Mouse (Mus musculus) lung, postnatal 0 days (tissue): ENCODE measurements around the gene Cdc42bpa. TPM values are rescaled to one million over a fixed set of nuclear protein-coding genes. Genes with fewer than 3 reads are reported as not detected.

Source experiments
- ATAC-seq: fragments of 200-750 bp; cut with Nextera tagmentation; 2 replicates; pipeline ENCODE4 v1.8.0; 2017; ENCODE audit warnings: moderate library complexity
- DNase-seq: peaks from one replicate; pipeline ENCODE4 v3.0.0-alpha.2; 2016; ENCODE audit warnings: low spot score
- H3K27ac ChIP-seq: fragments of 300-500 bp; sonication (generic); 2 replicates; pipeline ENCODE4 v1.5.1; 2014; ENCODE audit warnings: antibody characterized with exemption, mild to moderate bottlenecking, low read length, mixed read lengths
- H3K27me3 ChIP-seq: fragments of 300-500 bp; sonication (generic); replicated peaks from 2 replicates; pipeline ENCODE4 v1.6.1; 2014; ENCODE audit warnings: low read length, mixed read lengths; ENCODE audit not compliant: insufficient read depth
- H3K36me3 ChIP-seq: fragments of 300-500 bp; sonication (generic); 2 replicates; pipeline ENCODE4 v1.6.1; 2014; ENCODE audit warnings: low read length, mixed read lengths; ENCODE audit not compliant: insufficient read depth
- H3K4me1 ChIP-seq: fragments of 300-500 bp; sonication (generic); 2 replicates; pipeline ENCODE4 v1.6.1; 2014; ENCODE audit warnings: antibody characterized with exemption, low read depth, low read length, mixed read lengths; ENCODE audit not compliant: insufficient read depth
- H3K4me2 ChIP-seq: fragments of 300-500 bp; sonication (generic); replicated peaks from 2 replicates; pipeline ENCODE4 v1.6.1; 2014; ENCODE audit warnings: low read depth, mild to moderate bottlenecking, low read length, moderate library complexity, mixed read lengths
- H3K4me3 ChIP-seq: fragments of 300-500 bp; sonication (generic); 2 replicates; pipeline ENCODE4 v1.5.1; 2014; ENCODE audit warnings: low read depth, low read length
- H3K9ac ChIP-seq: fragments of 300-500 bp; sonication (generic); replicated peaks from 2 replicates; pipeline ENCODE4 v1.6.1; 2014; ENCODE audit warnings: low read depth, mild to moderate bottlenecking
- H3K9me3 ChIP-seq: fragments of 300-500 bp; sonication (generic); 2 replicates; pipeline ENCODE4 v1.6.1; 2016; ENCODE audit warnings: low read length, mixed read lengths
- CTCF ChIP-seq: IDR thresholded peaks from 2 replicates; pipeline ENCODE4 v1.5.1; 2016; ENCODE audit warnings: antibody characterized with exemption, mild to moderate bottlenecking
- EP300 ChIP-seq: IDR thresholded peaks from 2 replicates; pipeline ENCODE4 v1.6.1; 2016; ENCODE audit warnings: antibody characterized with exemption, mild to moderate bottlenecking, control low read depth
- WGBS: fragments of 180-500 bp; shearing (Covaris S2); extraction: QIAGEN DNeasy Blood & Tissue Kit; methylation state at CpG from one replicate; pipeline ENCODE4 v1.1.7; 2014; 5-methylcytosine and 5-hydroxymethylcytosine counted together
- polyA plus RNA-seq: library from polyadenylated mRNA; unstranded; fragments of >200 nt; fragmentation: Nextera tagmentation; extraction: Ambion mirVana; gene quantifications from 2 replicates; pipeline ENCODE4 v1.2.1, GENCODE M21; 2015

Gene Cdc42bpa
- polyA plus RNA-seq, 1 experiment from 2014 or later = 17.9 TPM

DNA sequence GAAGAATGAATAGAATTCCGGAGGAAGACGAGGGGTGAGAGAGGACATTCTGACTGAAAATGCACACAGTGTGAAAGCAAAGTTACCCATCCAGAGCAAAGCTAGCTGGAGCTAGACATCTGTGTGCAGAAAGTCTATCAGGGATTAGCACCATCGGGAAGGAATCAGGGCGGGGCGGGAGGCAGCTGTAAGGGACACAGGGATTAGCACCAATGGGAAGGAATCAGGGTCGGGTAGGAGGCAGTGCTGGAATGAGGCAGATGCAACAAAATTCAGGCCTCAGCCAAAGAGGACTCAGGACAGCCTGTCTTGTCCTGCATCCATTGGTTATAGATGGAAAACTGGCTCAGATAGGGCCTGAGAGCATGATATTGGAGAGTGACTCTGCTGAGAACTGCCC lies 34.0 kb upstream of the Cdc42bpa start:
- no peak overlapping the region for H3K27ac ChIP-seq
- H3K36me3 ChIP-seq = no peaks in the 10 kb centered on the region
- DNase-seq (no peak), ATAC-seq (no peak)
- no peaks in the 10 kb centered on the region for H3K9me3 ChIP-seq
- H3K4me1 ChIP-seq = no peaks in the 10 kb centered on the region
- WGBS = 70% methylated on average over 6 of the region's 6 CpGs
- H3K4me2 ChIP-seq = no peak overlapping the region
- H3K9ac ChIP-seq = no peak overlapping the region
- no peaks in the 10 kb centered on the region for H3K27me3 ChIP-seq
- no peak overlapping the region for H3K4me3 ChIP-seq
- TF ChIP-seq EP300 (no peak), CTCF (no peak)

DNA sequence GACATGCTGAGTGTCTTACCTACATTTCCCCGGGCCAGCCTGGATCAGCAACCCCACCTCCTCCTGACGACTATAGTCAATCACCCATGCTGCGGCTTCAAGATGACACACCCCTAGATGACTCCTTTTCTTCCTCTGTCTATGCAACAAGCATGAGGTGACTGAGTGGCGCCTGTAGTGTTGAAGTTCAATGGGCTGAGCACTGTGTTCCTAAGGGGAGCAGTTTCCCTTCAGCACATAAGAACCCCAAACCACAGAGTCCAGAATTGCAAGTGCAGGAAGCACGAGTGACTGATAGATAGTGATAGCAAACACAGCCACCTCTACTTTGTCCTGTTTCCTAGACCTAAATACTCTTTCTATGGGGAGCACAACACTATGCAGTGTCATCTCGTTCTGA lies 33.2 kb upstream of the Cdc42bpa start:
- Histone ChIP-seq H3K27me3 (no peaks in the 10 kb centered on the region), H3K4me3 (no peak overlapping the region), H3K9ac (no peak overlapping the region), H3K36me3 (no peaks in the 10 kb centered on the region), H3K9me3 (no peaks in the 10 kb centered on the region), H3K4me1 (no peaks in the 10 kb centered on the region), H3K27ac (no peak overlapping the region), H3K4me2 (no peak overlapping the region)
- TF ChIP-seq EP300 = no peak
- TF ChIP-seq CTCF = no peak
- ATAC-seq (no peak), DNase-seq (no peak)
- WGBS = 85% methylated on average over 6 of the region's 6 CpGs

DNA sequence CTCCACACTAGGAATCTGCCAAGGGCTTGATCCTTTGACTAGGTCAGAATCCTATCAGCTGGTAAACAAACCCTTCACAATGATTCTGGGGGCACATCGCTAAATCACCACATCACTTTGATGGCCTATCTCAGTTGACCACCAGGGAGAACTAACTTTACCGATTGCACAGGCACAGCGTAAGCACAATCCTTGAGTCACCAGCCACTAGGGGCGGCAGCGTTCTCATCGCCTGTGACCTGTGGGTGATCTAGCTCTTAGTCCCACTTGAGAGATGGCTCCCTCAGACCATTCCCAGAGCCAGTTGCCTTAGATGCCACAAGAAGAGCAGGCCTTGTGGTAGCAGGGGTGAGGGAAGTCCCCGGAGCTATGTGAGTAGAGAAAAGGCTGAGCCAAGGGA lies 31.4 kb upstream of the Cdc42bpa start:
- H3K9me3 ChIP-seq = no peaks in the 10 kb centered on the region
- peak; percentile 66 for TF ChIP-seq CTCF
- no peak for TF ChIP-seq EP300
- no peak overlapping the region for H3K4me2 ChIP-seq
- no peaks in the 10 kb centered on the region for H3K27me3 ChIP-seq
- DNase-seq = no peak
- ATAC-seq = no peak
- H3K27ac ChIP-seq = no peak overlapping the region
- H3K4me1 ChIP-seq = no peaks in the 10 kb centered on the region
- H3K36me3 ChIP-seq = no peaks in the 10 kb centered on the region
- no peak overlapping the region for H3K9ac ChIP-seq
- no peak overlapping the region for H3K4me3 ChIP-seq
- WGBS = 58% methylated on average over 7 of the region's 7 CpGs

DNA sequence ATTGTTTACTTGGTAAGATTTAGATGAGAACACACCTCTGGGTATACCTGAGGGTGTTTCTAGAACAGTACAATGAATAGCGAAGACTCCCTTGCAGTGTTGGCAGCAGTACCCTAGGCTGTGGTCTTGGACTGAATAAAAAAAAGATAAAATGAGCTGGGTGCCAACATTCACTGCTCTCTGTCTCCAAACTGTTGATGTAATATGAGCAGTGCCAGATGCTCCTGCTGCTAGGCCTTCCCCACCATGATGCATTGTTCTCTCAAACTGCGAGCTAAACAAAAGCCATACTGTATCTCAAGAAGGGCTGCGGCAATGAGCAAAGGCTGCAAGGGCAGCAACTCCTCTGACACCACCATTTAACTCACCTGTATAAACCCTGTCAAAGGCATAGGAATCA lies 29.0 kb upstream of the Cdc42bpa start:
- WGBS = 64% methylated on average over 3 of the region's 3 CpGs
- Histone ChIP-seq H3K4me3 (no peak overlapping the region), H3K4me1 (no peaks in the 10 kb centered on the region), H3K27ac (no peak overlapping the region), H3K27me3 (no peaks in the 10 kb centered on the region), H3K4me2 (no peak overlapping the region), H3K9ac (no peak overlapping the region), H3K36me3 (no peaks in the 10 kb centered on the region), H3K9me3 (no peaks in the 10 kb centered on the region)
- TF ChIP-seq CTCF = no peak
- TF ChIP-seq EP300 = no peak
- ATAC-seq (no peak), DNase-seq (no peak)

DNA sequence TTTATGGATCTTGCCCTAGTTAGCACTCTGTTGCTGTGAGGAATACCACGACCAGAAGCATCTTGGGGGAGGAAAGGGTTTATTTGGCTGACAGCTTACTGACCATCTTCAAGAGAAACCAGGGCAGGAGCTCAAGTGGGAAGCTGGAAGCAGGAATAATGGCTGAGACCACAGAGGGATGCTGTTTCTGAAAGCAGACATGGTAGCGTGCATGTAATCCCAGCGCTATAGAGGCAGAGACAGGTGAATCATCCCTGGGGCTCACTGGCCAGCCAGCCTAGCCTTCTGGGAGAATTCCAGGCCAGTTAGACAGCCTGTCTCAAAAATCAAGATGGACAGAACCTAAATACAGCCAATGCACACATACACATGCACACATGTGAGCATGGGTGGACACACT lies 26.2 kb upstream of the Cdc42bpa start:
- DNase-seq = no peak
- H3K4me2 ChIP-seq = no peak overlapping the region
- ATAC-seq = no peak
- no peaks in the 10 kb centered on the region for H3K36me3 ChIP-seq
- H3K4me1 ChIP-seq = no peaks in the 10 kb centered on the region
- WGBS = 88% methylated on average over 3 of the region's 3 CpGs
- no peaks in the 10 kb centered on the region for H3K9me3 ChIP-seq
- H3K27me3 ChIP-seq = no peaks in the 10 kb centered on the region
- TF ChIP-seq EP300 (no peak), CTCF (no peak)
- no peak overlapping the region for H3K27ac ChIP-seq
- no peak overlapping the region for H3K9ac ChIP-seq
- H3K4me3 ChIP-seq = no peak overlapping the region

DNA sequence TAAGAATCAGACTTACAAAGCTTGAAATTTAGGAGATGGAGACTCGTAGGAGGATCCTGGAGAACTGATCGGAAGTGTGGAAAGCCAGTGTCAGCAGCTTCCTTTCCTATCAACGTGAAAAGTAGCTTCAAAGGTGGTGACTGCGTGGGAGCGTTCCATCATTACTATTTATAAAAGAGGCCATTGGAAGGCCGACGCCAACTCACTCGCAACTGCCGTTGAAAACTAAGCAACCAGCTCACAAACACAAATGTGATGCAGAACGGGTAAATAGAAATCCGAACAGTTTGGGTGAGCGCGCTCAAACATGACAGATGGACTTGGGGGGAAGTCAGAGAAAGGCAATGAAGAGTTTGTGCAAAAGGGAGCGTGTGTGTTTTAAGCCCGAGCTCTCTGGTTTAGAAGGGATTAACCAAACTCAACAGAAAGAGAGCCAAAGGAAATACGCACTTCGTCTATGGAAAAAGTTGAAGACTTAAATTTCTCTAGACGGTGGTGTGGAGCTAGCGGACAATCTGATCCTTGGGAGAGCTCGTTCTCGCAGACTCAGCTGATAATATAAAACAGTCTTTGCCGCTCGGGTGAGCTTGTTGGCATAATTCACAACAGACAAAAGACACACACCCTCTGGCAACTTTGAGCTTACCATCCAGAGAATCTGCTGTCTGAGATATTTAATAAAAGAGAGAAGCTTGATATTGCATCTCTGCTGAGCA lies 20.0 kb upstream of the Cdc42bpa start:
- H3K4me1 ChIP-seq = no peaks in the 10 kb centered on the region
- TF ChIP-seq EP300 = no peak
- no peak for TF ChIP-seq CTCF
- 67% methylated on average over 23 of the region's 23 CpGs for WGBS
- no peak overlapping the region for H3K27ac ChIP-seq
- no peaks in the 10 kb centered on the region for H3K9me3 ChIP-seq
- no peaks in the 10 kb centered on the region for H3K36me3 ChIP-seq
- H3K4me3 ChIP-seq = no peak overlapping the region
- H3K4me2 ChIP-seq = no peak overlapping the region
- no peaks in the 10 kb centered on the region for H3K27me3 ChIP-seq
- H3K9ac ChIP-seq = no peak overlapping the region
- DNase-seq (no peak), ATAC-seq (no peak)
